Mouse (Mus musculus) frontal cortex, postnatal 14 days (tissue): ENCODE results near the gene Magix.

Experiments used
- DNase-seq, 2 experiments: peaks; one replicate each; pipeline ENCODE4 v3.0.0; 2022; ENCODE audit warnings: low spot score in 2 of 2

Gene Magix

GRCm38 (mm10) chrX:7632560-7632959 is 48.5 kb downstream of the Magix start:
- DNase-seq, result no peak
